Mouse (Mus musculus): Measurements from ENCODE around the gene Arhgap24. TPM values are rescaled to one million over a fixed set of nuclear protein-coding genes. Genes with fewer than 3 reads are reported as not detected.

Arhgap24 gene
- polyA plus RNA-seq, 1 experiment = not detected

DNA sequence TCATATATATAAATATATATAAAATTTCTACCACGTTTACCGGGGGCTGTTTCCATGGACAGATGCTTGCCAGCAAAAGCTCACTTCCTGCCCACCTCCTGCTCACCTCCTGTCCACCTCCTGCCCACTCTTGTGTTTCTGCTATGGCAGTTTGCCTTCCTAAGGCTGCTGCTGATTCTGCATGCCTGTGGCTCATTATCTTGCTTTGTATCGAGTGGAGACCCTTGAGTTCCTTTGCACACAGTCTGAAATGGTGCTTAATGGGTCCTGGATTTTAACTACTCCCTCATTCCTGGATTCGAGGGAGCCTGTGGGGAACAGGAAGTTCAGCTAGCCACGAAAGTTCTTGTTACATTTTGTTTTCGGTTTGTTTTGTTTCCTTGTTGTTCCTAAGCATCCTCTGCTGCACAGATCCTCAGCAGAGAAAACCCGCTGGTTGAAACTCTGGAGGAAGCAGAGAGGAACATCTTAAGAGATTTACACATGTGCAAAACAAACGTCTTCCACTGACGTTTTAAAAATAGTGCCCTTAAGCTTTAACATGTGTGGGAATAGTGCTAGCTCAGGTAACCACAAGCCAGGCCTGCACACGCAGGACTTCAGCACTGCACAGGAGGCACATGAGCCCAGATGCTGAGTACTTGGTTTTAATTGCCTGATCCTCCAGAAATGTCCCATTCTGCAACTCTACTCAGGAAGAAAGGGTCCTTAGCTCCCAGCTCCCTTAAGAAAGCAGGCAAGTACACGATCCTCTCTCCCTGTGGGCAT, 69.9 kb downstream of the Arhgap24 start:
- TF ChIP-seq GATA1 (IDR thresholded peaks at IDR 0.05; ENCODE audit: low read length) (no peak), TAL1 (IDR thresholded peaks at IDR 0.05; ENCODE audit: low read length) (no peak)
- Histone ChIP-seq H3K9me3 (ENCODE audit: control insufficient read depth, low read length) (no peaks in the 10 kb centered on the region), H3K36me3 (ENCODE audit: control insufficient read depth) (no peaks in the 10 kb centered on the region), H3K4me1 (ENCODE audit: control insufficient read depth) (no peaks in the 10 kb centered on the region), H3K4me3 (replicated peaks) (no peak overlapping the region), H3K27me3 (ENCODE audit: control insufficient read depth) (no peaks in the 10 kb centered on the region)

DNA sequence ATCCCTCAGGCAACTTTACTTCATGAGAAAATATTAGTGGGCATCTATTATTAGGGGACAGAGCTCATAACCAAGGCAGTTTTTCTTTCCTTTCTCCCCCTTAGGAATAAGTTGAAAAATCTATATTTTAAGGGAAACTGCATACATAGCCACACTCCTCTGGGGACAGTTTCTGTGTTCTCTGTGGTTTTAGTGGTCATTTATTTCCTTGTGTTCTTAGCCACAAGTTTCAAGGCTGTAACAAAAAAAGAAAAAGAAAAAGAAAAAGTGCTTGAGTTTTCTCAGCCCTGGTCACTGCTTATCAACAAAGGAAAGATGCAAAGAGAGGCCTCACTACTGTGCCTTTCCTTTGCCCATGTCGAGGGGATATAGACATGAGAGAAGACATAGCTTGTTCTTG, 71.3 kb downstream of the Arhgap24 start:
- Histone ChIP-seq H3K4me1 (ENCODE audit: control insufficient read depth) (no peaks in the 10 kb centered on the region), H3K4me3 (replicated peaks) (no peak overlapping the region), H3K9me3 (ENCODE audit: control insufficient read depth, low read length) (0 out of 2 replicates have a peak, but pooled peaks cover 2% of the 10 kb centered on the region), H3K36me3 (ENCODE audit: control insufficient read depth) (no peaks in the 10 kb centered on the region), H3K27me3 (ENCODE audit: control insufficient read depth) (no peaks in the 10 kb centered on the region)
- TF ChIP-seq GATA1 (IDR thresholded peaks at IDR 0.05; ENCODE audit: low read length) (no peak), TAL1 (IDR thresholded peaks at IDR 0.05; ENCODE audit: low read length) (no peak)

DNA sequence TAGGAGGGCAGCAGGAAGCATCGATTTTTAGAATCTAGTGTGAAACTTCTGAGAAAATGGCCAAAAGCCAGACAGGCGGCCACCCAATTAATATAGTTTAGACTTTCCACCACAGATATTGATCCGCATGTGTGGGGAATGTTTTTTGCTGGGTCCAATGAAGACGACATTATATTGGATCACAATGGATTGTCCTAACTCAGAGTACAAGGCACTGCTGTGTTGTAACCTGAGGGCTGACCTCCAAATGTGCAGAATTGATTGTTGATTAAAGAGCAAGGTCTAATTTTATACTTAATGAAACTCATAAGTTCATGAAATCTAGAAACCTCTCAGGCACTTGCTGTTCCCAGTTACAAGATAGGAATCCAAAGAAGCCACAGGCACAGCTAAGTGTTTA, 74.8 kb downstream of the Arhgap24 start:
- TF ChIP-seq TAL1 (IDR thresholded peaks at IDR 0.05; ENCODE audit: low read length) = no peak
- TF ChIP-seq GATA1 (IDR thresholded peaks at IDR 0.05; ENCODE audit: low read length) = no peak
- Histone ChIP-seq H3K4me3 (replicated peaks) (no peak overlapping the region), H3K4me1 (ENCODE audit: control insufficient read depth) (no peaks in the 10 kb centered on the region), H3K27me3 (ENCODE audit: control insufficient read depth) (no peaks in the 10 kb centered on the region), H3K36me3 (ENCODE audit: control insufficient read depth) (no peaks in the 10 kb centered on the region), H3K9me3 (ENCODE audit: control insufficient read depth, low read length) (0 out of 2 replicates have a peak, but pooled peaks cover 2% of the 10 kb centered on the region)

DNA sequence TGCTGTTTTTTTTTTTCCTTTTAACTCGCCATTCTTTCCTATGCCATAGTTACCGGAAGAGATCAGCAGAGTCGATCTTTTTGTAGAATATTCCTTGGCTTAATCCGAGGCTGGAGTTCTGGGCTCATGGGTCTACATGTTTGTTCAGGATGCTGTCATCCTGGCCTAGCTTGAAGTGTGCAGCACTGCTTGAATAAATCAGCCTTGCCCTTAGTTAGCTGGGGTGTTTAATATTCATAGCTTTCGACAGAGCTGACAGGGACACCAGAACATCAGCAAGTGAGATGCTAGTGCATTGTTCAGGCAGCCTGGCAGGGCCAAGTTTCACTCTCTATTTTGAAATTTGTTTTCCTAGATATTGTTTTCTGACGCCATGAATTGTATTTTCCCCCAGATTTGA, 79.1 kb downstream of the Arhgap24 start:
- H3K4me3 ChIP-seq (replicated peaks) = no peak overlapping the region
- TF ChIP-seq GATA1 (IDR thresholded peaks at IDR 0.05; ENCODE audit: low read length) = no peak
- TF ChIP-seq TAL1 (IDR thresholded peaks at IDR 0.05; ENCODE audit: low read length) = no peak
- no peaks in the 10 kb centered on the region for H3K4me1 ChIP-seq (ENCODE audit: control insufficient read depth)
- peaks cover 2% of the 10 kb centered on the region; the same call in 1 of the 2 replicates for H3K9me3 ChIP-seq (ENCODE audit: control insufficient read depth, low read length)
- no peaks in the 10 kb centered on the region for H3K36me3 ChIP-seq (ENCODE audit: control insufficient read depth)
- no peaks in the 10 kb centered on the region for H3K27me3 ChIP-seq (ENCODE audit: control insufficient read depth)

DNA sequence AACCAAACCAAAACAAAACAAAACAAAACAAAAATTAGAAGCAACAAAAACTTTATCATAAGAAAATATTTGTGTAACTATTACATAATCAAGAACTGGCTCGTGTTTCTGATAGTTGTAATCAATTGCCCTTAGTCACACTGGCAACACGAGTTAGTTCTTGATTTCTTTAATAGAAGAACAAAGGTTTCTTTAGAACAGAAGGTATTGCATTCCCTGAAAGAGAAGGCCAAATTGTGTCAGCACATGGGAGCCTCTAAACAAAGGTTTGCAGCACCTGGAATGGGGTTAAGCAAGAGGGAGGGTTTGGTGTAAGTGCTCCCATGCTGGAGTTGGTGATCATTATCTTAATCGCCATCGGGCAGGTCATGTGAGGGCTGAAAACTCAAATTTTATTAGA, 82.8 kb downstream of the Arhgap24 start:
- Histone ChIP-seq H3K4me1 (ENCODE audit: control insufficient read depth) (no peaks in the 10 kb centered on the region), H3K4me3 (replicated peaks) (no peak overlapping the region), H3K36me3 (ENCODE audit: control insufficient read depth) (no peaks in the 10 kb centered on the region), H3K27me3 (ENCODE audit: control insufficient read depth) (no peaks in the 10 kb centered on the region), H3K9me3 (ENCODE audit: control insufficient read depth, low read length) (no peaks in the 10 kb centered on the region; the same call in 1 of the 2 replicates)
- TF ChIP-seq TAL1 (IDR thresholded peaks at IDR 0.05; ENCODE audit: low read length) (no peak), GATA1 (IDR thresholded peaks at IDR 0.05; ENCODE audit: low read length) (no peak)

DNA sequence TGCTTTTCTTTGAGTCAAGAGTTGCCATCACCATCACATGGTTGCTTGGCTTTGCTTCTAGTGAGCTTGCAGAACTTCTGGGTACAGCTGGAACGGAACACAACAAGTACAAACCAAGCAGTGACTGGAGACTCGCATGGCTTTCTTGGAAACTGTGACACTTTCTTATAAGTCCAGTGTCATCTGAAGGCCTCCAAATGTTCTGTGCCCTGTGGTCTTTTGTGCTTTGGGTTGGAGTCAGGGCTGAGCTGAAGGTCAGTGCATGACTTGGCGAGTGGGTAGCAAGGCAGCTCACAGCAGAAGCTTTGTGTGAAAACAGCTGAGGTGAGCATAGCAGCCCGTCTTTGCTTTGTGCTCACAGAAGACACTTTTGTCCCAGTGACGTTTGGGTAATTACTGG, 87.6 kb downstream of the Arhgap24 start:
- no peak for TF ChIP-seq TAL1 (IDR thresholded peaks at IDR 0.05; ENCODE audit: low read length)
- TF ChIP-seq GATA1 (IDR thresholded peaks at IDR 0.05; ENCODE audit: low read length) = no peak
- H3K27me3 ChIP-seq (ENCODE audit: control insufficient read depth) = no peaks in the 10 kb centered on the region
- H3K36me3 ChIP-seq (ENCODE audit: control insufficient read depth) = no peaks in the 10 kb centered on the region
- no peaks in the 10 kb centered on the region for H3K4me1 ChIP-seq (ENCODE audit: control insufficient read depth)
- no peak overlapping the region for H3K4me3 ChIP-seq (replicated peaks)
- no peaks in the 10 kb centered on the region for H3K9me3 ChIP-seq (ENCODE audit: control insufficient read depth, low read length)

DNA sequence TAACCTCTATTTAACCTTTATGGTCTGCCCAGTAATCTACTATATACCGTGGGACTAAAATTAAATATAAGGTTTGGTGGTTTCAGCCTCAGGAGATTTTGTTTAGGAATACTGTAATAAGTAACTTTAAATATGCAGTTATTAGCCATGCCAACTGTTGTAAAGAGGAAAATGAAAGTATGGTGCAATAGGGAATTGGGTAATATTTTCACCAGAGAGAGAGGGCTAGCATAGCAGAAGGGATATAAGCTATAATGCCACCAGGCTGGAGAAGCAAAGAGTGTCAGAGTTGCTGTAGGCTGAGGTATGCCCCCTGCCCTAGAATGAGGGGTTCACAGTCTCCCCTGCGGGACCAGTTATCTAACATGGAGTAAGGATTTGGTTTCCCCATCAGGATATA, 90.3 kb downstream of the Arhgap24 start:
- Histone ChIP-seq H3K36me3 (ENCODE audit: control insufficient read depth) (no peaks in the 10 kb centered on the region), H3K9me3 (ENCODE audit: control insufficient read depth, low read length) (no peaks in the 10 kb centered on the region), H3K27me3 (ENCODE audit: control insufficient read depth) (no peaks in the 10 kb centered on the region), H3K4me3 (replicated peaks) (no peak overlapping the region), H3K4me1 (ENCODE audit: control insufficient read depth) (no peaks in the 10 kb centered on the region)
- TF ChIP-seq TAL1 (IDR thresholded peaks at IDR 0.05; ENCODE audit: low read length) (no peak), GATA1 (IDR thresholded peaks at IDR 0.05; ENCODE audit: low read length) (no peak)

DNA sequence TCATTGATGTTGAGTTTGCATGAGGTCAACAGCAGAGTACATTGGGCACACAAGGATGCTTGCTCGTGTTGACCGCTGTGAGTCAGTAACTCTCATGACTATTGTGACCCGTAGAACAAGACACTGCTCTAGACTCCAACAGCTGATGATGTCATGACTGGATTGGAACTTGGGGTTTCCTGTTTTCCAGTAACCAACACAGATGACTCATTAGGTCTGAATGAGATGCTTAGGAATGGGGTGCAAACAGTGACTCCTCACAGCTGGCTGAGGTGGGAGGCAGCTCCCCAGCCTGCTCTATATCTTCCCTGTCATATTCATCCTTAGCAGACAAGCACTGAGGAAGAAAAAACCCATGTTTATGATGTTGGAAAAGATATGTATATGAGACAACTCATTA, 95.6 kb downstream of the Arhgap24 start:
- H3K4me1 ChIP-seq (ENCODE audit: control insufficient read depth) = no peaks in the 10 kb centered on the region
- H3K9me3 ChIP-seq (ENCODE audit: control insufficient read depth, low read length) = peaks cover 14% of the 10 kb centered on the region
- no peak for TF ChIP-seq GATA1 (IDR thresholded peaks at IDR 0.05; ENCODE audit: low read length)
- TF ChIP-seq TAL1 (IDR thresholded peaks at IDR 0.05; ENCODE audit: low read length) = no peak
- no peak overlapping the region for H3K4me3 ChIP-seq (replicated peaks)
- H3K27me3 ChIP-seq (ENCODE audit: control insufficient read depth) = no peaks in the 10 kb centered on the region
- no peaks in the 10 kb centered on the region for H3K36me3 ChIP-seq (ENCODE audit: control insufficient read depth)

DNA sequence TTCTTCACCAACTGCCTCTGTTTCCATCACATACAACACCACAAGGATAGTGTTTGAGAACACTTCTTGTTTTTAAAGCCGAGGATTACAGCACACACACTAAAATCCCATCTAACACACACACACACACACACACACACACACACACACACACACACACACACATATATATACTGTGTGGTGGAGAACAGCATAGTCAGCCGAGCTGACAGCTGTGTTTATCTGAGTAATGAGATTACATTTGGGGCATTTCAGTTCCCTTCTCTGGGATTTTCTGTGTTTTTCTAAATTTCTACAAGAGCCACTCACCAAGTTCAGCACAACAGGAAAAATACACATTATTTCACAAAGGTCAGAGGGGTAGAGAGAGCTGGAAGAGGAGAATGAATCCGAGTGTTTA, 96.5 kb downstream of the Arhgap24 start:
- TF ChIP-seq GATA1 (IDR thresholded peaks at IDR 0.05; ENCODE audit: low read length) = no peak
- TF ChIP-seq TAL1 (IDR thresholded peaks at IDR 0.05; ENCODE audit: low read length) = no peak
- H3K27me3 ChIP-seq (ENCODE audit: control insufficient read depth) = no peaks in the 10 kb centered on the region

More for the DNA sequence above, 96.5 kb downstream of the Arhgap24 start:
- Histone ChIP-seq H3K9me3 (ENCODE audit: control insufficient read depth, low read length) (peaks cover 14% of the 10 kb centered on the region), H3K4me1 (ENCODE audit: control insufficient read depth) (no peaks in the 10 kb centered on the region), H3K4me3 (replicated peaks) (no peak overlapping the region), H3K36me3 (ENCODE audit: control insufficient read depth) (no peaks in the 10 kb centered on the region)

Data from erythroblast, embryonic 14.5 days (primary cell).